Mouse (Mus musculus): Measurements from ENCODE around the gene Prkd3. TPM values are rescaled to one million over a fixed set of nuclear protein-coding genes. Genes with fewer than 3 reads are reported as not detected.

Prkd3 gene
- total and polyA plus RNA-seq, 3 experiments = 4.8 to 5.7 TPM; not detected in 1

DNA sequence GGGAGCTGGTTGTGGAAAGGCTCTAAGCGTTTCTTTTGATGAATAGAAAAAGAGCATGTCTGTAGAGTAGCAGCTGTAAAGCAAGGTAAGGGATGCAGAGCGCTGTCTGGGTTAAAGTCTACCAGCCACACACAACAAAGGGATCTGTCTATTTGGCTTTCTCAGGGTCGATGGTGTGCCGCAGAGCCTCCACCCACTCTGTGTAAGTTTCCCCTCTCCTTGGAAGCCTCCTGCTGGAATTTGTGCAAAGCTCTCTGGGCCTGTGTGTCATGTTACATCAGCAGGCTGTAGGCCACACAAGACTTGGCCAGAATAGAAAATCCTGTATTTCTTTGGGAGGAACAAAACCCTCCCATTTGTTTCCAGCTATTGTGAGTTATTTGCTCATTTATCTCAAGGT is 48.4 kb upstream of the Prkd3 start:
- Histone ChIP-seq H3K36me3 (ENCODE audit: control insufficient read depth in 1 of 2, insufficient read depth in 2 of 2, low read length in 2 of 2) (no peaks in the 10 kb centered on the region), H3K9ac (ENCODE audit: control insufficient read depth, low read depth, low read length, poor library complexity, severe bottlenecking) (no peak overlapping the region), H3K27ac (ENCODE audit: control insufficient read depth, low read depth, low read length) (no peak overlapping the region), H3K79me2 (ENCODE audit: control insufficient read depth, insufficient read depth, low read length, poor library complexity) (no peaks in the 10 kb centered on the region), H3K4me3 (ENCODE audit: control insufficient read depth in 1 of 2, insufficient read depth in 1 of 2, low read depth in 2 of 2, low read length in 2 of 2) (no peak overlapping the region), H3K4me1 (ENCODE audit: control insufficient read depth in 1 of 2, insufficient read depth in 2 of 2, low read length in 2 of 2) (no peaks in the 10 kb centered on the region), H3K27me3 (ENCODE audit: control insufficient read depth in 1 of 2, insufficient read depth in 2 of 2, low read length in 2 of 2) (peaks cover 0 to 3% of the 10 kb centered on the region in 2 experiments; a peak in 1 of 4 replicates), H3K9me3 (replicated peaks; ENCODE audit: insufficient read depth, low read length) (no peaks in the 10 kb centered on the region)
- DNase-seq (ENCODE audit: low read depth, low spot score) = no peak
- TF ChIP-seq MYB (IDR thresholded peaks at IDR 0.05; ENCODE audit: low read depth, low read length) (no peak), UBTF (IDR thresholded peaks at IDR 0.05; ENCODE audit: borderline replicate concordance, insufficient read depth, low read depth, low read length) (no peak), E2F4 (IDR thresholded peaks at IDR 0.05; ENCODE audit: borderline replicate concordance, low read depth, low read length) (no peak), POLR2AphosphoS2 (IDR thresholded peaks at IDR 0.05; ENCODE audit: low read length) (no peak), SIN3A (IDR thresholded peaks at IDR 0.05; ENCODE audit: low read length) (no peak), CHD1 (IDR thresholded peaks at IDR 0.05; ENCODE audit: low read depth, low read length) (no peak), TCF12 (IDR thresholded peaks at IDR 0.05; ENCODE audit: low read depth, low read length) (no peak), HCFC1 (IDR thresholded peaks at IDR 0.05; ENCODE audit: low read depth, low read length) (no peak), POLR2A (IDR thresholded peaks at IDR 0.05; ENCODE audit: control insufficient read depth in 1 of 2, insufficient read depth in 1 of 2, low read depth in 1 of 2, low read length in 2 of 2, poor library complexity in 1 of 2) (no peak), CTCF (IDR thresholded peaks at IDR 0.05 in 2 of 3, conservative IDR thresholded peaks at IDR 0.05 in 1 of 3; ENCODE audit: control insufficient read depth in 1 of 3, insufficient read depth in 1 of 3, low read depth in 2 of 3, low read length in 3 of 3, poor library complexity in 1 of 3, severe bottlenecking in 1 of 3) (no peak), BHLHE40 (IDR thresholded peaks at IDR 0.05; ENCODE audit: borderline replicate concordance, low read depth, low read length) (no peak)

DNA sequence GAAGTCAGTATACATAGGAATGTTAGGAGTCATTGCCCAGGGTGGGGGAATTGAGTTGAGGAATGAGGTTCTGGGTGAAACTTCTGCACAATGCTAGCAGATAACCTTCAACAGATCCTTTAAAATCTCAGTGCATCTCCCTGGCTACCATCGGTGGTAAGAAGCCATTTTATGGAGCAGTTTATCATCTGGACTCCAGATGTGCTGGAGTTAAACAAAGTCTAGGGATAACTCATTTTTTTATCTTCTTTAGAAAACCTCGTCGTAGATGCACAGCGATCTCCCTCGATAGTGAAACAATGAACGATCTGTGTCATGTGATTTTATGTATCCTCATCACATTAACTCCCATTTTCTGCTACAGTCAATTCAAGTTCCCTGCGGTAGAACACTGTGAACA is 48.0 kb upstream of the Prkd3 start:
- TF ChIP-seq MAFK (IDR thresholded peaks at IDR 0.05; ENCODE audit: borderline replicate concordance, low read depth, low read length) (no peak), MAZ (IDR thresholded peaks at IDR 0.05; ENCODE audit: low read depth, low read length) (no peak), ZC3H11A (IDR thresholded peaks at IDR 0.05; ENCODE audit: low read depth, low read length) (no peak), ZNF384 (IDR thresholded peaks at IDR 0.05; ENCODE audit: low read depth, low read length) (no peak), MYB (IDR thresholded peaks at IDR 0.05; ENCODE audit: low read depth, low read length) (no peak), GATA1 (IDR thresholded peaks at IDR 0.05; ENCODE audit: low read depth, low read length) (no peak), MXI1 (IDR thresholded peaks at IDR 0.05; ENCODE audit: low read depth, low read length) (no peak), JUND (IDR thresholded peaks at IDR 0.05; ENCODE audit: low read depth, low read length) (no peak), GABPA (IDR thresholded peaks at IDR 0.05; ENCODE audit: low read depth, low read length) (no peak), TBP (IDR thresholded peaks at IDR 0.05; ENCODE audit: low read depth, low read length) (no peak)
- H3K4me3 ChIP-seq (ENCODE audit: control insufficient read depth in 1 of 2, insufficient read depth in 1 of 2, low read depth in 2 of 2, low read length in 2 of 2) = no peak overlapping the region
- no peak for DNase-seq (ENCODE audit: low read depth, low spot score)
- H3K9me3 ChIP-seq (replicated peaks; ENCODE audit: insufficient read depth, low read length) = no peaks in the 10 kb centered on the region
- no peaks in the 10 kb centered on the region for H3K36me3 ChIP-seq (ENCODE audit: control insufficient read depth in 1 of 2, insufficient read depth in 2 of 2, low read length in 2 of 2)
- no peak overlapping the region for H3K9ac ChIP-seq (ENCODE audit: control insufficient read depth, low read depth, low read length, poor library complexity, severe bottlenecking)
- H3K27ac ChIP-seq (ENCODE audit: control insufficient read depth, low read depth, low read length) = no peak overlapping the region
- H3K4me1 ChIP-seq (ENCODE audit: control insufficient read depth in 1 of 2, insufficient read depth in 2 of 2, low read length in 2 of 2) = no peaks in the 10 kb centered on the region
- H3K27me3 ChIP-seq (ENCODE audit: control insufficient read depth in 1 of 2, insufficient read depth in 2 of 2, low read length in 2 of 2) = peaks cover 0 to 3% of the 10 kb centered on the region in 2 experiments; a peak in 1 of 4 replicates
- H3K79me2 ChIP-seq (ENCODE audit: control insufficient read depth, insufficient read depth, low read length, poor library complexity) = no peaks in the 10 kb centered on the region
